Mouse (Mus musculus) midbrain, postnatal 0 days (tissue): ENCODE measurements around the gene Stxbp5. TPM values are rescaled to one million over a fixed set of nuclear protein-coding genes. Genes with fewer than 3 reads are reported as not detected.
A peak's percentile ranks its signal among the peaks of the same experiment; 100 is the strongest.

ENCODE experiments used
- ATAC-seq: fragments of 200-750 bp; cut with Nextera tagmentation; 2 replicates; pipeline ENCODE4 v1.8.0; 2017; ENCODE audit warnings: moderate number of reproducible peaks, mild to moderate bottlenecking, moderate TSS enrichment, moderate library complexity; ENCODE audit not compliant: low FRiP score
- DNase-seq: peaks from one replicate; pipeline ENCODE4 v3.0.0-alpha.2; 2015; ENCODE audit warnings: low spot score
- H3K27ac ChIP-seq: fragments of 300-500 bp; sonication (generic); 2 replicates; pipeline ENCODE4 v1.5.1; 2014; ENCODE audit warnings: low read depth, mild to moderate bottlenecking, low read length, mixed read lengths
- H3K27me3 ChIP-seq: fragments of 300-500 bp; sonication (generic); 2 replicates; pipeline ENCODE4 v1.6.1; 2014; ENCODE audit warnings: low read length, control low read depth, mixed read lengths; ENCODE audit not compliant: insufficient read depth
- H3K36me3 ChIP-seq: fragments of 300-500 bp; sonication (generic); 2 replicates; pipeline ENCODE4 v1.6.1; 2014; ENCODE audit warnings: low read length, control low read depth, mixed read lengths; ENCODE audit not compliant: insufficient read depth
- H3K4me1 ChIP-seq: fragments of 300-500 bp; sonication (generic); 2 replicates; pipeline ENCODE4 v1.6.1; 2014; ENCODE audit warnings: mild to moderate bottlenecking, control low read depth, antibody characterized with exemption, low read length, mixed read lengths; ENCODE audit not compliant: insufficient read depth
- H3K4me2 ChIP-seq: fragments of 300-500 bp; sonication (generic); 2 replicates; pipeline ENCODE4 v1.6.1; 2014; ENCODE audit warnings: low read depth, mild to moderate bottlenecking, low read length, mixed read lengths; ENCODE audit not compliant: poor library complexity, severe bottlenecking
- H3K4me3 ChIP-seq: fragments of 300-500 bp; sonication (generic); 2 replicates; pipeline ENCODE4 v1.5.1; 2014; ENCODE audit warnings: low read depth, mild to moderate bottlenecking, low read length, moderate library complexity
- H3K9ac ChIP-seq: fragments of 300-500 bp; sonication (generic); replicated peaks from 2 replicates; pipeline ENCODE4 v1.6.1; 2014; ENCODE audit warnings: mild to moderate bottlenecking, low read length, moderate library complexity, mixed read lengths; ENCODE audit not compliant: poor library complexity, severe bottlenecking
- H3K9me3 ChIP-seq: fragments of 300-500 bp; sonication (generic); 2 replicates; pipeline ENCODE4 v1.6.1; 2016; ENCODE audit warnings: low read length, control low read depth
- CTCF ChIP-seq: IDR thresholded peaks from 2 replicates; pipeline ENCODE4 v1.5.1; 2016; ENCODE audit warnings: antibody characterized with exemption, mild to moderate bottlenecking
- WGBS: fragments of 180-500 bp; shearing (Covaris S2); extraction: QIAGEN DNeasy Blood & Tissue Kit; methylation state at CpG from one replicate; pipeline ENCODE4 v1.1.7; 2014; 5-methylcytosine and 5-hydroxymethylcytosine counted together
- polyA plus RNA-seq: library from polyadenylated mRNA; unstranded; fragments of >200 nt; fragmentation: Nextera tagmentation; extraction: Ambion mirVana; gene quantifications from 2 replicates; pipeline ENCODE4 v1.2.1, GENCODE M21; 2015
- total RNA-seq: library from RNA; depleted of rRNA; stranded (reverse); fragments of >200 nt; gene quantifications from 2 replicates; pipeline ENCODE4 v1.2.3, GENCODE M21; 2014

Gene Stxbp5
- total and polyA plus RNA-seq, 2 experiments from 2014 or later: 8.0 to 52.7 TPM

- peak; percentile 53 for ATAC-seq
- H3K4me1 ChIP-seq: no peaks in the 10 kb centered on the region
- no peaks in the 10 kb centered on the region for H3K36me3 ChIP-seq
- H3K9ac ChIP-seq: peak overlapping the region; percentile 98
- DNase-seq: peak; percentile 46
- H3K4me2 ChIP-seq: peak overlapping the region; percentile 66
- H3K9me3 ChIP-seq: no peaks in the 10 kb centered on the region
- no peaks in the 10 kb centered on the region for H3K27me3 ChIP-seq
- 0 out of 2 replicates have a peak, but pooled peaks have one; percentile 3 for TF ChIP-seq CTCF
- H3K4me3 ChIP-seq: peak overlapping the region; percentile 93
- WGBS: under 1% methylated on average over 60 of the region's 81 CpGs
- peak overlapping the region; percentile 97 for H3K27ac ChIP-seq
Observed at GRCm38 (mm10) chr10:9900315-9901070, 386 bp downstream of the Stxbp5 start.

GRCm38 (mm10) chr10:9899816-9900215, 1.1 kb downstream of the Stxbp5 start:
- Histone ChIP-seq H3K27me3 (no peaks in the 10 kb centered on the region), H3K4me2 (peak overlapping the region; percentile 66), H3K27ac (peak overlapping the region; percentile 97), H3K4me1 (no peaks in the 10 kb centered on the region), H3K9ac (peak overlapping the region; percentile 98), H3K9me3 (no peaks in the 10 kb centered on the region), H3K4me3 (peak overlapping the region; percentile 93), H3K36me3 (peaks cover 4% of the 10 kb centered on the region; the same call in 1 of the 2 replicates)
- 2% methylated on average over 15 of the region's 15 CpGs for WGBS
- peak; percentile 81 for DNase-seq
- no peak for ATAC-seq
- no peak for TF ChIP-seq CTCF

GRCm38 (mm10) chr10:9899086-9899485, 1.8 kb downstream of the Stxbp5 start:
- TF ChIP-seq CTCF: no peak
- ATAC-seq (no peak), DNase-seq (no peak)

GRCm38 (mm10) chr10:9897852-9898251, 3.0 kb downstream of the Stxbp5 start:
- no peak for TF ChIP-seq CTCF
- 34% methylated on average over 5 of the region's 5 CpGs for WGBS
- H3K4me1 ChIP-seq: no peaks in the 10 kb centered on the region
- peak overlapping the region; percentile 31 for H3K4me3 ChIP-seq
- H3K36me3 ChIP-seq: peaks cover 4% of the 10 kb centered on the region; the same call in 1 of the 2 replicates
- DNase-seq (no peak), ATAC-seq (no peak)
- no peak overlapping the region for H3K27ac ChIP-seq
- H3K9me3 ChIP-seq: no peaks in the 10 kb centered on the region
- H3K9ac ChIP-seq: 0 out of 2 replicates have a peak overlapping the region, but pooled peaks have one; percentile 3
- no peaks in the 10 kb centered on the region for H3K27me3 ChIP-seq
- H3K4me2 ChIP-seq: peak overlapping the region; percentile 44

More at GRCm38 (mm10) chr10:9899086-9899485, 1.8 kb downstream of the Stxbp5 start:
- Histone ChIP-seq H3K4me3 (peak overlapping the region; percentile 93), H3K9me3 (no peaks in the 10 kb centered on the region), H3K27ac (no peak overlapping the region), H3K36me3 (peaks cover 4% of the 10 kb centered on the region; the same call in 1 of the 2 replicates), H3K4me2 (peak overlapping the region; percentile 66), H3K9ac (peak overlapping the region; percentile 98), H3K27me3 (no peaks in the 10 kb centered on the region), H3K4me1 (no peaks in the 10 kb centered on the region)
- 3% methylated on average over 7 of the region's 7 CpGs for WGBS

GRCm38 (mm10) chr10:9893562-9893961, 7.3 kb downstream of the Stxbp5 start:
- Histone ChIP-seq H3K4me3 (no peak overlapping the region), H3K9me3 (no peaks in the 10 kb centered on the region), H3K27ac (no peak overlapping the region), H3K27me3 (no peaks in the 10 kb centered on the region), H3K36me3 (peaks cover 4% of the 10 kb centered on the region; the same call in 1 of the 2 replicates), H3K4me2 (no peak overlapping the region), H3K4me1 (no peaks in the 10 kb centered on the region), H3K9ac (no peak overlapping the region)
- 58% methylated on average over 2 of the region's 2 CpGs for WGBS
- DNase-seq (no peak), ATAC-seq (no peak)
- no peak for TF ChIP-seq CTCF

GRCm38 (mm10) chr10:9889651-9890050, 11.2 kb downstream of the Stxbp5 start:
- Histone ChIP-seq H3K9ac (no peak overlapping the region), H3K4me3 (no peak overlapping the region), H3K27ac (no peak overlapping the region), H3K4me1 (no peaks in the 10 kb centered on the region), H3K36me3 (no peaks in the 10 kb centered on the region), H3K4me2 (no peak overlapping the region), H3K9me3 (no peaks in the 10 kb centered on the region), H3K27me3 (no peaks in the 10 kb centered on the region)
- DNase-seq (no peak), ATAC-seq (no peak)
- no peak for TF ChIP-seq CTCF
- 61% methylated on average over 8 of the region's 8 CpGs for WGBS
